ENCODE assay signal across 25 mouse cellular contexts in the genomic region with DNA sequence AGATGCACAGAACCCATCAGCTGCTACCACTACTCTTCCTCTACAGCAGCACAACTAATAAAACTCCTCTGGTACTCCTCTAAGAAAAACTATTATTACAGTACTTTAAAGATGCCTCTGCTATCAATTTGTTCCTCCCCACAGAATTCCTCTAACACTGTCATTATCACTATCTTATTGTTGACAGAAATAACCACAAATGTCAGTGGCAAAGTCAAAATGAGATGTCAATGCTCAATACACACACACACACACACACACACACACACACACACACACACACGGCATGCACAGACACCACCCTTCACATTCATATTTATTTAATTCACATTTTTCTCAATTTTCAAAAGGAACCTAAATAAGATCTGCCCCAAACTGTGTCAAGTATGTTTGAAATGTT. TPM values are rescaled to one million over a fixed set of nuclear protein-coding genes. Genes with fewer than 3 reads are reported as not detected.
A peak's percentile ranks its signal among the peaks of the same experiment; 100 is the strongest.
DNase-seq lines count a peak whose midpoint lies in the region; ATAC-seq and TF ChIP-seq lines count a peak whose summit lies in the region.
"Had no signal": no experiment of that assay in that cellular context is flagged by ENCODE, and none has a peak within 500 bp of the region (broad histone marks: within the 10 kb centered on the region; RNA-seq: fewer than 3 reads in every experiment).

No protein-coding gene starts in this region.

- ATAC-seq in heart, embryonic 16.5 days (replicated peaks; ENCODE audit: extremely low read depth, insufficient read depth, low FRiP score): no peak
- ATAC-seq in megakaryocyte progenitor cell, adult 5-6 weeks (replicated peaks; ENCODE audit: poor library complexity): peak; percentile 62
- ATAC-seq: activated CD4-positive, CD25-positive, alpha-beta regulatory T cell, adult 4 months; forebrain, embryonic 16.5 days; midbrain, embryonic 16.5 days had no signal

- no peak for TF ChIP-seq POLR2A in CH12.LX (IDR thresholded peaks at IDR 0.05; ENCODE audit: low read depth, low read length)

- H3K27me3 ChIP-seq in heart, embryonic 10.5 days (ENCODE audit: insufficient read depth, poor library complexity, severe bottlenecking): no peaks in the 10 kb centered on the region
- H3K27me3 ChIP-seq in heart, embryonic 16.5 days (ENCODE audit: control insufficient read depth, insufficient read depth, low read length): no peaks in the 10 kb centered on the region
- H3K27me3 ChIP-seq in CH12.LX (replicated peaks): peaks cover 1% of the 10 kb centered on the region
- H3K27me3 ChIP-seq: kidney, embryonic 15.5 days had no signal

- TF ChIP-seq CTCF in CH12.LX (conservative IDR thresholded peaks at IDR 0.05 in 1 of 2, IDR thresholded peaks at IDR 0.05 in 1 of 2; ENCODE audit: low read depth in 2 of 2, low read length in 2 of 2): no peak

- H3K4me1 ChIP-seq in heart, embryonic 10.5 days: peaks cover 46% of the 10 kb centered on the region
- peaks cover 39% of the 10 kb centered on the region for H3K4me1 ChIP-seq in heart, embryonic 16.5 days (ENCODE audit: control insufficient read depth, insufficient read depth, low read length)
- H3K4me1 ChIP-seq in CH12.LX (ENCODE audit: control insufficient read depth in 1 of 2, insufficient read depth in 2 of 2): peaks cover 2 to 54% of the 10 kb centered on the region in 2 experiments; a peak in 3 of 4 replicates

- intact Hi-C loops in heart, postnatal 25 days (cut with DNase I): no loop called here

- no peak overlapping the region for H3K4me3 ChIP-seq in heart, embryonic 10.5 days
- no peak overlapping the region for H3K4me3 ChIP-seq in heart, embryonic 16.5 days (ENCODE audit: low read length)
- H3K4me3 ChIP-seq in CH12.LX (replicated peaks in 1 of 3; ENCODE audit: low read depth in 2 of 3, low read length in 2 of 3, poor library complexity in 1 of 3): no peak overlapping the region
- H3K4me3 ChIP-seq: erythroblast, embryonic 14.5 days; kidney, embryonic 15.5 days had no signal

- dilution Hi-C loops in CH12.LX (cut with MboI; ENCODE audit: extremely low pct_ligation_motif_present, extremely low pct_unique_long_range_greater_than_20kb, low sequenced_read_pairs): no loop called here

- H3K36me3 ChIP-seq in heart, embryonic 10.5 days: no peaks in the 10 kb centered on the region
- H3K36me3 ChIP-seq in heart, embryonic 16.5 days (ENCODE audit: control insufficient read depth, insufficient read depth): no peaks in the 10 kb centered on the region
- H3K36me3 ChIP-seq in CH12.LX (replicated peaks in 1 of 2; ENCODE audit: control insufficient read depth in 1 of 2, insufficient read depth in 1 of 2, low read length in 1 of 2): no peaks in the 10 kb centered on the region
- H3K36me3 ChIP-seq: kidney, embryonic 15.5 days had no signal

- 55% methylated on average over 1 of the region's 1 CpGs for WGBS in heart, embryonic 10.5 days
- WGBS in heart, embryonic 16.5 days: 28% methylated on average over 1 of the region's 1 CpGs

- H3K27ac ChIP-seq in heart, embryonic 10.5 days: peak overlapping the region; percentile 6; the same call in 1 of the 2 replicates
- peak overlapping the region; percentile 23 for H3K27ac ChIP-seq in heart, embryonic 16.5 days (ENCODE audit: low read length)
- H3K27ac ChIP-seq in CH12.LX (ENCODE audit: insufficient read depth, low read depth): no peak overlapping the region
- H3K27ac ChIP-seq: hindbrain, embryonic 14.5 days; kidney, embryonic 15.5 days had no signal

- TF ChIP-seq RAD21 in CH12.LX (IDR thresholded peaks at IDR 0.05; ENCODE audit: low read depth, low read length): no peak

- no peak for TF ChIP-seq EP300 in CH12.LX (IDR thresholded peaks at IDR 0.05; ENCODE audit: low read length)

- no peak for DNase-seq in heart, embryonic 10.5 days (ENCODE audit: low spot score)
- no peak for DNase-seq in heart, adult 11 months
- no peak for DNase-seq in heart, postnatal 25 days (ENCODE audit: low spot score)
- no peak for DNase-seq in CH12.LX (ENCODE audit: extremely low read depth)
- DNase-seq in spleen, postnatal 10 days (ENCODE audit: low spot score in 2 of 2): no peak
- DNase-seq: adrenal gland, adult 2 months; cerebellum, adult 2 months; cerebellum, postnatal 14 days; kidney, adult 11 months; kidney, postnatal 25 days; lung, embryonic 14.5 days; lung, postnatal 14 days; right cerebral cortex, adult 18-20 months; spleen, adult 18-20 months; thymus, adult 2 months; thymus, postnatal 4 days had no signal

- H3K4me2 ChIP-seq in heart, embryonic 16.5 days (ENCODE audit: low read depth, low read length): no peak overlapping the region
- peak overlapping the region; percentile 95 for H3K4me2 ChIP-seq in CH12.LX (ENCODE audit: insufficient read depth, low read depth, poor library complexity, severe bottlenecking)
- H3K4me2 ChIP-seq: hindbrain, embryonic 14.5 days; kidney, embryonic 15.5 days; lung, embryonic 14.5 days; midbrain, embryonic 11.5 days had no signal

- H3K79me2 ChIP-seq in CH12.LX (replicated peaks; ENCODE audit: control insufficient read depth, extremely low read depth, insufficient read depth, poor library complexity, severe bottlenecking): peaks cover 27% of the 10 kb centered on the region

- H3K9ac ChIP-seq in heart, embryonic 16.5 days (ENCODE audit: low read length): no peak overlapping the region
- 0 out of 2 replicates have a peak overlapping the region, but pooled peaks have one; percentile 60 for H3K9ac ChIP-seq in CH12.LX (ENCODE audit: insufficient read depth, low read depth)
- H3K9ac ChIP-seq: hindbrain, embryonic 14.5 days; kidney, embryonic 15.5 days; lung, embryonic 14.5 days had no signal

- H3K9me3 ChIP-seq in heart, embryonic 10.5 days: no peaks in the 10 kb centered on the region
- no peaks in the 10 kb centered on the region for H3K9me3 ChIP-seq in heart, embryonic 16.5 days (replicated peaks; ENCODE audit: control insufficient read depth, low read length)
- H3K9me3 ChIP-seq in CH12.LX (replicated peaks; ENCODE audit: low read length): no peaks in the 10 kb centered on the region
- H3K9me3 ChIP-seq: kidney, embryonic 15.5 days had no signal

- in situ Hi-C loops in CH12.LX (cut with MboI; ENCODE audit: low pct_ligation_motif_present, low pct_unique_long_range_greater_than_20kb, low sequenced_read_pairs): loop anchor here (10.0 to 25.0 kb wide), 3 partner anchors 59 to 393 kb away; partner anchors contain the start of genes Mpzl1 and Tada1

TF ChIP-seq in CH12.LX, 34 proteins besides CTCF, POLR2A, EP300 and RAD21:
- TF ChIP-seq JUN (IDR thresholded peaks at IDR 0.05; ENCODE audit: insufficient read depth, low read depth, low read length) (no peak), ZMIZ1 (IDR thresholded peaks at IDR 0.05; ENCODE audit: low read depth, low read length) (no peak), BHLHE40 (IDR thresholded peaks at IDR 0.05; ENCODE audit: low read depth, low read length) (no peak), MAZ (IDR thresholded peaks at IDR 0.05; ENCODE audit: low read depth, low read length) (no peak)
TF ChIP-seq in CH12.LX: peak in this region for 0.

RNA-seq across cellular contexts. Expression of gene Pou2f1, which starts 8.2 kb away (rescaled TPM):
- 12.9 and 18.4 TPM in 2 replicates for polyA plus RNA-seq in heart, embryonic 10.5 days (2016; fragmentation: Nextera tagmentation; extraction: Ambion mirVana)
- 8.5 and 9.3 TPM in 2 replicates for polyA plus RNA-seq in heart, embryonic 16.5 days (2015; fragmentation: Nextera tagmentation; extraction: Ambion mirVana)
- 10 to 100 TPM; 11.8 to 13.0 TPM for total RNA-seq in heart, postnatal 25 days (2021)
- total RNA-seq in CH12.LX (2012; rRNA removed) (6.4 and 8.0 TPM in 2 replicates), CH12.LX (2014; rRNA removed) (6.6 and 7.4 TPM in 2 replicates)
- 11.7 and 18.3 TPM in 2 replicates for polyA plus RNA-seq in CH12.LX (2012; ENCODE audit: insufficient read length, low read depth)
- 23.9 and 28.5 TPM in 2 replicates for total RNA-seq in megakaryocyte progenitor cell, adult 5-6 weeks (2015)
- total RNA-seq in megakaryocyte progenitor cell, adult 5-6 weeks (2017): 17.3 and 23.5 TPM in 2 replicates
